In genomic region chr7:79369416-79369815, GRCm38 (mm10) we compare ENCODE assay signal across 20 mouse cellular contexts. TPM values are rescaled to one million over a fixed set of nuclear protein-coding genes. Genes with fewer than 3 reads are reported as not detected.
"Had no signal": no experiment of that assay in that cellular context is flagged by ENCODE, and none has a peak within 500 bp of the region (broad histone marks: within the 10 kb centered on the region; RNA-seq: fewer than 3 reads in every experiment).

No protein-coding gene starts in this region.

- DNase-seq: lung, adult 18-20 months; lung, embryonic 14.5 days; lung, postnatal 10 days; lung, postnatal 4 days; midbrain, embryonic 14.5 days; retina, postnatal 1 day; right cerebral cortex, adult 18-20 months; thymus, adult 2 months; thymus, postnatal 25 days had no signal

- H3K9me3 ChIP-seq: midbrain, embryonic 10.5 days; midbrain, embryonic 12.5 days; neural tube, embryonic 13.5 days; neural tube, embryonic 15.5 days; stomach, embryonic 15.5 days had no signal

- H3K9ac ChIP-seq: lung, embryonic 14.5 days; midbrain, embryonic 12.5 days; neural tube, embryonic 13.5 days; neural tube, embryonic 15.5 days; stomach, embryonic 15.5 days had no signal

- H3K4me3 ChIP-seq: midbrain, embryonic 10.5 days; midbrain, embryonic 12.5 days; myocyte; neural tube, embryonic 13.5 days; neural tube, embryonic 15.5 days; stomach, embryonic 15.5 days had no signal

- H3K4me1 ChIP-seq: midbrain, embryonic 12.5 days; neural tube, embryonic 13.5 days; neural tube, embryonic 15.5 days; stomach, embryonic 15.5 days had no signal

- H3K27ac ChIP-seq: midbrain, embryonic 10.5 days; midbrain, embryonic 12.5 days; neural tube, embryonic 13.5 days; neural tube, embryonic 15.5 days; stomach, embryonic 15.5 days; stomach, postnatal 0 days had no signal

- H3K36me3 ChIP-seq: neural tube, embryonic 15.5 days; stomach, embryonic 15.5 days had no signal

- H3K27me3 ChIP-seq: midbrain, embryonic 12.5 days; neural tube, embryonic 13.5 days; neural tube, embryonic 15.5 days; stomach, embryonic 15.5 days had no signal

- ATAC-seq: midbrain, embryonic 16.5 days had no signal

- H3K4me2 ChIP-seq: lung, embryonic 14.5 days; midbrain, embryonic 12.5 days; neural tube, embryonic 13.5 days; neural tube, embryonic 15.5 days; stomach, embryonic 15.5 days had no signal

RNA-seq across cellular contexts. Expression of gene Rlbp1, which starts 17.4 kb away (rescaled TPM):
- total RNA-seq: megakaryocyte, adult 5-6 weeks; megakaryocyte-erythroid progenitor cell, adult 5-6 weeks had no signal
- polyA plus RNA-seq: myocyte; spleen, adult 2 months had no signal
